ENCODE assay signal across 7 mouse cellular contexts in genomic region chr7:115825295-115825694, GRCm38 (mm10).
A peak's percentile ranks its signal among the peaks of the same experiment; 100 is the strongest.
DNase-seq lines count a peak whose midpoint lies in the region; ATAC-seq lines count a peak whose summit lies in the region.

No protein-coding gene starts in this region.

- H3K4me2 ChIP-seq in lung, embryonic 16.5 days (ENCODE audit: low read depth, low read length): no peak overlapping the region
- H3K4me2 ChIP-seq in heart, embryonic 14.5 days (ENCODE audit: low read length): no peak overlapping the region
- no peak overlapping the region for H3K4me2 ChIP-seq in limb, embryonic 15.5 days

- no peak overlapping the region for H3K4me3 ChIP-seq in lung, embryonic 16.5 days (ENCODE audit: low read length)
- H3K4me3 ChIP-seq in heart, embryonic 14.5 days (ENCODE audit: control insufficient read depth in 1 of 2, insufficient read depth in 1 of 2, low read depth in 1 of 2, low read length in 2 of 2): no peak overlapping the region
- H3K4me3 ChIP-seq in limb, embryonic 15.5 days: no peak overlapping the region

- H3K9ac ChIP-seq in lung, embryonic 16.5 days (ENCODE audit: low read length): no peak overlapping the region
- no peak overlapping the region for H3K9ac ChIP-seq in heart, embryonic 14.5 days (ENCODE audit: low read length)
- H3K9ac ChIP-seq in limb, embryonic 15.5 days: no peak overlapping the region

- peaks cover 26% of the 10 kb centered on the region for H3K4me1 ChIP-seq in lung, embryonic 16.5 days (replicated peaks; ENCODE audit: control insufficient read depth, insufficient read depth, low read length)
- H3K4me1 ChIP-seq in heart, embryonic 14.5 days (ENCODE audit: control insufficient read depth in 2 of 2, insufficient read depth in 2 of 2, low read length in 2 of 2): peaks cover 19 to 45% of the 10 kb centered on the region in 2 experiments
- peaks cover 28% of the 10 kb centered on the region for H3K4me1 ChIP-seq in limb, embryonic 15.5 days

- no peaks in the 10 kb centered on the region for H3K9me3 ChIP-seq in lung, embryonic 16.5 days (ENCODE audit: control insufficient read depth, low read length)
- H3K9me3 ChIP-seq in heart, embryonic 14.5 days (ENCODE audit: control insufficient read depth, low read length): no peaks in the 10 kb centered on the region
- no peaks in the 10 kb centered on the region for H3K9me3 ChIP-seq in limb, embryonic 15.5 days

- 52% methylated on average over 3 of the region's 3 CpGs for WGBS in lung, embryonic 16.5 days
- 41% methylated on average over 3 of the region's 3 CpGs for WGBS in heart, embryonic 14.5 days
- 54% methylated on average over 3 of the region's 3 CpGs for WGBS in limb, embryonic 15.5 days

- H3K36me3 ChIP-seq in lung, embryonic 16.5 days (ENCODE audit: control insufficient read depth, insufficient read depth, low read length): no peaks in the 10 kb centered on the region
- H3K36me3 ChIP-seq in heart, embryonic 14.5 days (ENCODE audit: control insufficient read depth, insufficient read depth, low read length): no peaks in the 10 kb centered on the region
- no peaks in the 10 kb centered on the region for H3K36me3 ChIP-seq in limb, embryonic 15.5 days

- H3K27me3 ChIP-seq in lung, embryonic 16.5 days (ENCODE audit: control insufficient read depth, insufficient read depth, low read depth, low read length): no peaks in the 10 kb centered on the region
- H3K27me3 ChIP-seq in heart, embryonic 14.5 days (ENCODE audit: control insufficient read depth, insufficient read depth, low read length): no peaks in the 10 kb centered on the region
- H3K27me3 ChIP-seq in limb, embryonic 15.5 days: no peaks in the 10 kb centered on the region

- H3K27ac ChIP-seq in lung, embryonic 16.5 days (ENCODE audit: low read length): peak overlapping the region; percentile 55
- peak overlapping the region; percentile 56 to 58 for H3K27ac ChIP-seq in heart, embryonic 14.5 days (replicated peaks in 1 of 2; ENCODE audit: control insufficient read depth in 1 of 2, insufficient read depth in 1 of 2, low read depth in 2 of 2, low read length in 2 of 2)
- peak overlapping the region; percentile 75 for H3K27ac ChIP-seq in limb, embryonic 15.5 days

- no peak for ATAC-seq in lung, embryonic 16.5 days (ENCODE audit: low read depth)
- no peak for ATAC-seq in heart, embryonic 14.5 days (ENCODE audit: insufficient number of reproducible peaks, insufficient read depth, low FRiP score, low read depth)
- 0 out of 2 replicates have a peak, but pooled peaks have one; percentile 40 for ATAC-seq in limb, embryonic 15.5 days (ENCODE audit: insufficient number of reproducible peaks, low FRiP score, low TSS enrichment, low read depth)

- DNase-seq in lung, postnatal 4 days: no peak
- peak; percentile 46 to 48 for DNase-seq in cerebellum, postnatal 36 days
- DNase-seq in thymus, postnatal 14 days: no peak
- no peak for DNase-seq in testis, postnatal 10 days (ENCODE audit: low spot score)

Comparison
In these comparisons a context has a peak if more than half of its experiments do, and no peak if none do; other contexts are left out.
1. DNase-seq: peak in cerebellum, postnatal 36 days (2 of 2); none in lung, postnatal 4 days (0 of 2), thymus, postnatal 14 days (single experiment) and testis, postnatal 10 days (single experiment).
2. Peak in every context shown above with its lines, with median percentiles within 50 percentile points of each other: H3K27ac ChIP-seq.